Mouse (Mus musculus): ENCODE measurements around the gene Adck1.

DNA sequence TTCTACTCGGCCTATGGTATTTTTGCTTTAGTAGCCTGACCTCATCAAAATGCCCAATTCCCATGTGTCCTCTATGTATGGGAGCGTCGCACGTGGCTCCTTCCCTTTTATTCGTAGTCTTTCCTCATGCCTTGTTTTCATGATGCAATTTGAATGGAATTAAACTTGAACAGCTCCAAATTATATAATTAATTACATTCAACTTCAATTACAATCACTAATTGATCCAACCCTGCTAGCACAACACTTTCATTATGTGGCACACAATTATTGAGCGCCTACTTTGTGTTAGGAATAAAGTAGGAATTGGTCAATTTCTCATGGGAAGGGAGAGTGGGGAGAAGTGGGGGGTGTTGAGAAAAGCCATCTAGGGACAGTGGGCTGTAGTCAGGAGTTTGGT lies 113.4 kb downstream of the Adck1 start:
- no peak for TF ChIP-seq CTCF (IDR thresholded peaks at IDR 0.05; ENCODE audit: low read depth)
- no peak for TF ChIP-seq EP300 (optimal IDR thresholded peaks at IDR 0.05)

Measured in stomach, postnatal 0 days (tissue).